Mouse (Mus musculus) MEL (cell line): Measurements from ENCODE around the gene Zfp622. TPM values are rescaled to one million over a fixed set of nuclear protein-coding genes. Genes with fewer than 3 reads are reported as not detected.

ENCODE experiments used
- DNase-seq: peaks from one replicate; pipeline ENCODE4 v3.0.0; 2011; ENCODE audit warnings: low read depth, low spot score
- H3K27ac ChIP-seq: 2 replicates; pipeline ENCODE4 v1.5.1; 2012; ENCODE audit warnings: low read depth, mild to moderate bottlenecking, control low read depth, low read length, moderate library complexity; ENCODE audit not compliant: control insufficient read depth
- H3K27me3 ChIP-seq, 2 experiments: fragments of 150-350 bp in 1 of 2; sonication (generic) in 1 of 2; 2 replicates each; pipeline ENCODE4 v1.6.1; 2012; ENCODE audit warnings: low read length in 2 of 2, mild to moderate bottlenecking in 2 of 2, improper control_type of control experiment in 1 of 2, moderate library complexity in 1 of 2; ENCODE audit not compliant: insufficient read depth in 2 of 2, control insufficient read depth in 1 of 2
- H3K36me3 ChIP-seq, 2 experiments: 2 replicates each; pipeline ENCODE4 v1.6.1; 2012 to 2014; ENCODE audit warnings: low read length in 2 of 2, improper control_type of control experiment in 1 of 2, inconsistent platforms in 1 of 2, mild to moderate bottlenecking in 1 of 2; ENCODE audit not compliant: insufficient read depth in 2 of 2, control insufficient read depth in 1 of 2
- H3K4me1 ChIP-seq, 2 experiments: fragments of 150-350 bp in 1 of 2; sonication (generic) in 1 of 2; 2 replicates each; pipeline ENCODE4 v1.6.1; 2012; ENCODE audit warnings: low read length in 2 of 2, improper control_type of control experiment in 1 of 2, mild to moderate bottlenecking in 1 of 2; ENCODE audit not compliant: insufficient read depth in 2 of 2, control insufficient read depth in 1 of 2
- H3K4me3 ChIP-seq, 2 experiments: fragments of 150-350 bp in 1 of 2; sonication (generic) in 1 of 2; 2 replicates each; pipeline ENCODE4 v1.5.1; 2012; ENCODE audit warnings: low read depth in 2 of 2, low read length in 2 of 2, mild to moderate bottlenecking in 2 of 2, moderate library complexity in 2 of 2, control low read depth in 1 of 2, improper control_type of control experiment in 1 of 2; ENCODE audit not compliant: control insufficient read depth in 1 of 2, insufficient read depth in 1 of 2
- H3K79me2 ChIP-seq: 2 replicates; pipeline ENCODE4 v1.6.1; 2012; ENCODE audit warnings: mild to moderate bottlenecking, low read length, moderate library complexity; ENCODE audit not compliant: control insufficient read depth, poor library complexity, insufficient read depth
- H3K9ac ChIP-seq: 2 replicates; pipeline ENCODE4 v1.6.1; 2012; ENCODE audit warnings: low read depth, mild to moderate bottlenecking, control low read depth, low read length, moderate library complexity; ENCODE audit not compliant: control insufficient read depth, poor library complexity, severe bottlenecking
- H3K9me3 ChIP-seq: fragments of 150-350 bp; sonication (generic); replicated peaks from 2 replicates; pipeline ENCODE4 v1.6.1; 2012; ENCODE audit warnings: mild to moderate bottlenecking, low read length, improper control_type of control experiment, moderate library complexity; ENCODE audit not compliant: insufficient read depth
- BHLHE40 ChIP-seq: IDR thresholded peaks from 2 replicates; pipeline ENCODE4 v1.6.1; 2012; ENCODE audit warnings: low read depth, mild to moderate bottlenecking, inconsistent platforms, low read length, improper control_type of control experiment, borderline replicate concordance
- CHD2 ChIP-seq: IDR thresholded peaks from 2 replicates; pipeline ENCODE4 v1.6.1; 2011; ENCODE audit warnings: low read length, improper control_type of control experiment
- ELF1 ChIP-seq: IDR thresholded peaks from 2 replicates; pipeline ENCODE4 v1.6.1; 2014; ENCODE audit warnings: low read depth, mild to moderate bottlenecking, inconsistent platforms, low read length, improper control_type of control experiment, moderate library complexity
- EP300 ChIP-seq, 2 experiments: IDR thresholded peaks; 2 replicates each; pipeline ENCODE4 v1.6.1; 2011; ENCODE audit warnings: improper control_type of control experiment in 2 of 2, low read length in 2 of 2, low read depth in 1 of 2, mild to moderate bottlenecking in 1 of 2
- ETS1 ChIP-seq: IDR thresholded peaks from 2 replicates; pipeline ENCODE4 v1.6.1; 2012; ENCODE audit warnings: low read depth, mild to moderate bottlenecking, inconsistent platforms, low read length, improper control_type of control experiment, moderate library complexity
- GATA1 ChIP-seq: IDR thresholded peaks from 2 replicates; pipeline ENCODE4 v1.6.1; 2011; ENCODE audit warnings: low read depth, low read length, improper control_type of control experiment
- HCFC1 ChIP-seq: IDR thresholded peaks from 2 replicates; pipeline ENCODE4 v1.6.1; 2012; ENCODE audit warnings: low read depth, mild to moderate bottlenecking, inconsistent platforms, low read length, improper control_type of control experiment, moderate library complexity
- KAT2A ChIP-seq: conservative IDR thresholded peaks from 2 replicates; pipeline ENCODE4 v1.6.1; 2012; ENCODE audit warnings: low read depth, low read length, improper control_type of control experiment, inconsistent platforms
- POLR2A ChIP-seq, 2 experiments: IDR thresholded peaks; 2 replicates each; pipeline ENCODE4 v1.6.1; 2011 to 2012; ENCODE audit warnings: low read length in 2 of 2, mild to moderate bottlenecking in 2 of 2, control low read depth in 1 of 2, improper control_type of control experiment in 1 of 2, low read depth in 1 of 2, moderate library complexity in 1 of 2; ENCODE audit not compliant: control insufficient read depth in 1 of 2, insufficient read depth in 1 of 2, poor library complexity in 1 of 2
- RCOR1 ChIP-seq: IDR thresholded peaks from 2 replicates; pipeline ENCODE4 v1.6.1; 2012; ENCODE audit warnings: low read depth, mild to moderate bottlenecking, inconsistent platforms, low read length, improper control_type of control experiment
- SIN3A ChIP-seq: IDR thresholded peaks from 2 replicates; pipeline ENCODE4 v1.6.1; 2012; ENCODE audit warnings: low read length, improper control_type of control experiment, inconsistent platforms
- SMC3 ChIP-seq: IDR thresholded peaks from 2 replicates; pipeline ENCODE4 v1.6.1; 2011; ENCODE audit warnings: low read depth, low read length, improper control_type of control experiment
- TAL1 ChIP-seq: IDR thresholded peaks from 2 replicates; pipeline ENCODE4 v1.6.1; 2012; ENCODE audit warnings: mild to moderate bottlenecking, inconsistent platforms, low read length, moderate library complexity, mixed read lengths
- TBP ChIP-seq: IDR thresholded peaks from 2 replicates; pipeline ENCODE4 v1.8.0; 2011; ENCODE audit warnings: low read depth, low read length, improper control_type of control experiment
- UBTF ChIP-seq: IDR thresholded peaks from 2 replicates; pipeline ENCODE4 v1.6.1; 2012; ENCODE audit warnings: low read depth, mild to moderate bottlenecking, inconsistent platforms, low read length, improper control_type of control experiment, moderate library complexity, borderline replicate concordance; ENCODE audit not compliant: insufficient read depth
- ZKSCAN1 ChIP-seq: IDR thresholded peaks from 2 replicates; pipeline ENCODE4 v1.6.1; 2012; ENCODE audit warnings: low read depth, mild to moderate bottlenecking, inconsistent platforms, low read length, improper control_type of control experiment, moderate library complexity
- ZNF384 ChIP-seq: IDR thresholded peaks from 2 replicates; pipeline ENCODE4 v1.6.1; 2012; ENCODE audit warnings: low read depth, mild to moderate bottlenecking, inconsistent platforms, low read length, improper control_type of control experiment
- polyA plus RNA-seq, 2 experiments: library from polyadenylated mRNA; stranded (reverse) in 1 of 2; unstranded in 1 of 2; fragments of >175 nt in 1 of 2; fragments of >200 nt in 1 of 2; gene quantifications; 2 replicates each; pipeline versions ENCODE4 v1.2.1 to v1.2.4; 2012; ENCODE audit warnings: low replicate concordance in 2 of 2, low read depth in 1 of 2; ENCODE audit not compliant: insufficient read length in 2 of 2, insufficient read depth in 1 of 2, missing spikeins in 1 of 2
- total RNA-seq: library from RNA; depleted of rRNA; stranded (reverse); fragments of 300-350 nt; gene quantifications from 2 replicates; pipeline ENCODE4 v1.2.3, GENCODE M21; 2012

The Zfp622 gene
- total and polyA plus RNA-seq, 3 experiments = 77.2 to 106 TPM; not detected in 1

DNA sequence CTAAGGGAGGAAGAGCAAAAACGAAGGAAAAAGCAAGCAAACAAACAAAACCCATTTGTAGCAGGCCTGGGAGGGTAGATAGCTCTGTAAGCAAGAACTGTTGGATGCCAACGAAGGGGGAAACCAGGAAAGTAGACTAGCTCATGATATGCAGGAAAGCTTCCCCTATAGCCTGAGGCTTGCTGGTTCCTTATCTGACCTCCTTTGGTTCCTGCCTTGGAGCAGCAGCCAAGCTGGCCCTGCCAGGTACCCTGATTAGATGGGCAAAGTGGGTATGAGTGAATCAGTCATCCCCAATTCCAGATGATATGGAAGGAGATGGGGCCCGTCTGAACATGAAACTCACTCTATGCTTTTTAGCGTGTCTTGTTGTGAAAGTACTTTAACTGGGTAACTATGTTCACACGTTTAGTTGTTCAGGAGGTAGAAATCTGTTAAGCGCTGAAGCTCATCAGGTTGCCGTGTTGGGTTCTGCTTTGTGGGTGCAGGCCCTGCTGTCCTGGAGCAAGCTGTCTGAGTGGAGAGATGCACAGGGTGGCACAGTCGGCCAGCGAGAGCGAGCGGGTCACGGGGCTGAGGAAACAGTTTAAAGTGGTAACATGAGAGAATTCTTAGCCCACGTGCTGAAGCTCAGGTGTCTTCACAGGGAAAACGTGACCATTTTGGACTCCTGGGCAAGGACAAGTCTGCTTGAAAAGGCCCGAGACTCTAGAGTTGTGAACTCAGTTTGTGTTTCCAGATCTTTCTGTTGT is 40.6 kb upstream of the Zfp622 start:
- no peak overlapping the region for H3K9ac ChIP-seq

DNA sequence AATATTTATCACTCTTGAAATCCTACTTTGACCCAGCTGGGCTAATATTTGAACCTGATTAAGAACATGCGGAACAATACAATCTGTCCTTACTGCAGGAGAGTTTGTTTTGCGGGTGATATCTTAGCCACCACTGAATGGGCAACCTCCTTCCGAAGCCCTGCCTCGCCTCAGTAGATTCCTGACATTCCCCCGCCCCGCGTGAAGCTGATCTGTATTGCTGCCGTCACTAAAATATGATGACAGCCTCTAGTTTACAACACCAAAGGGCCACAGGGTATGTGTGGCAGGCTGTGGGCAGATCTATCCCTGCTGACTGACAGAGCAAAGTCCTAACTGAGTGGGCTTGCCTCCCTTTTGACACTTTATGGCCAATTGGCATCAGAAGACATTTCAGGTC is 38.9 kb upstream of the Zfp622 start:
- Histone ChIP-seq H3K27me3 (no peaks in the 10 kb centered on the region), H3K4me3 (no peak overlapping the region), H3K9me3 (no peaks in the 10 kb centered on the region), H3K9ac (no peak overlapping the region), H3K27ac (no peak overlapping the region), H3K4me1 (peaks cover 10 to 17% of the 10 kb centered on the region in 2 experiments), H3K79me2 (no peaks in the 10 kb centered on the region), H3K36me3 (peaks cover 0 to 10% of the 10 kb centered on the region in 2 experiments; a peak in 2 of 4 replicates)
- TF ChIP-seq ZKSCAN1 (no peak), ZNF384 (no peak), CHD2 (no peak), POLR2A (IDR thresholded peaks at IDR 0.05; ENCODE audit: control insufficient read depth in 1 of 2, insufficient read depth in 1 of 2, low read depth in 1 of 2, low read length in 2 of 2, poor library complexity in 1 of 2) (no peak), TBP (no peak), BHLHE40 (no peak), SIN3A (no peak), SMC3 (no peak)
- DNase-seq = no peak

More for the DNA sequence above, 40.6 kb upstream of the Zfp622 start:
- Histone ChIP-seq H3K27ac (no peak overlapping the region), H3K36me3 (peaks cover 0 to 10% of the 10 kb centered on the region in 2 experiments; a peak in 2 of 4 replicates), H3K27me3 (no peaks in the 10 kb centered on the region), H3K4me1 (peaks cover 10 to 17% of the 10 kb centered on the region in 2 experiments), H3K79me2 (no peaks in the 10 kb centered on the region), H3K9me3 (no peaks in the 10 kb centered on the region), H3K4me3 (no peak overlapping the region)
- TF ChIP-seq KAT2A (no peak), RCOR1 (peak; percentile 44; the same call in 1 of the 2 replicates), POLR2A (IDR thresholded peaks at IDR 0.05; ENCODE audit: control insufficient read depth in 1 of 2, insufficient read depth in 1 of 2, low read depth in 1 of 2, low read length in 2 of 2, poor library complexity in 1 of 2) (no peak), GATA1 (peak; percentile 37; the same call in 1 of the 2 replicates), EP300 (IDR thresholded peaks at IDR 0.05; ENCODE audit: low read depth in 1 of 2, low read length in 2 of 2) (peak; percentile 39 to 56; a peak in 3 of 4 replicates), UBTF (no peak), HCFC1 (no peak), TAL1 (peak; percentile 34; the same call in 1 of the 2 replicates), ELF1 (no peak), ETS1 (peak; percentile 28; the same call in 1 of the 2 replicates), BHLHE40 (no peak)
- DNase-seq = peak; percentile 32
